Mouse (Mus musculus) 3134 (cell line): Measurements from ENCODE around the gene Psd.
A peak's percentile ranks its signal among the peaks of the same experiment; 100 is the strongest.

Experiments used
- DNase-seq: peaks from one replicate; pipeline ENCODE4 v3.0.0-alpha.2; 2011; ENCODE audit warnings: low spot score; ENCODE audit not compliant: insufficient read length; ENCODE audit errors: extremely low read depth

The Psd gene

GRCm38 (mm10) chr19:46339287-46339971 lies 12.5 kb upstream of the Psd start:
- DNase-seq: peak; percentile 65

- DNase-seq: no peak
These were observed 12.0 kb upstream of the Psd start for GRCm38 (mm10) chr19:46338942-46339286.

DNA sequence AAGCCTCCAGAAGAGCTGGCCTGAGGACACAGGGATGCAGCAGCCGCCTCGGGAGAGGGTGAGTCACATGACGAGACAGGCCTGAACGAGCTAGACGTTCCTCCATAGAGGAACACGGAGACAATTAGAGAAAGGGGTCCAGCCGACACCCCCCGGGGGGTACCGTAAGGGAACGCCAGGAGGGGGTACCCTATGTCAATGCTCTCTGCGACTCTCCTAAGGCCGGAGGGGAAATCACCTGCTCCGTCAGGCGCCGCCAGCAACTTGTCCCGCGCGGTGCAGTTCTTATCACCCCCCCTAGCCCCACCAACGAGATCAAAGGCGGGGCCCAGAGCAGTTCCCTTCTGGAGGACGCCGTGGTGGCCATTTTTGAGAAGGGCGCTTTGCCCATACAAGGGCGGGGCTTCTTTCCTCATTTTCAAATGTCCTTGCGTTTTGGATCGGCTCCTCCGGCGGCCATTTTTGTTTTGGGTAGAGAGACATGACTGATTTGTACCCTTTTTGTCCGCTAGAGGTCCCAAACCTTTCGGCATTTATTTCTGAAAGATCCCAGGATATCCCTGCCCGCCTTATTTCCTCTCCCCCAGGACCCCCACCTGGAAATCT lies 11.5 kb upstream of the Psd start, which contains the start of gene Cuedc2:
TSS of gene Cuedc2 (minus strand) at position 372 of the 606 bp plus-strand sequence.
- peak; percentile 86 for DNase-seq

DNA sequence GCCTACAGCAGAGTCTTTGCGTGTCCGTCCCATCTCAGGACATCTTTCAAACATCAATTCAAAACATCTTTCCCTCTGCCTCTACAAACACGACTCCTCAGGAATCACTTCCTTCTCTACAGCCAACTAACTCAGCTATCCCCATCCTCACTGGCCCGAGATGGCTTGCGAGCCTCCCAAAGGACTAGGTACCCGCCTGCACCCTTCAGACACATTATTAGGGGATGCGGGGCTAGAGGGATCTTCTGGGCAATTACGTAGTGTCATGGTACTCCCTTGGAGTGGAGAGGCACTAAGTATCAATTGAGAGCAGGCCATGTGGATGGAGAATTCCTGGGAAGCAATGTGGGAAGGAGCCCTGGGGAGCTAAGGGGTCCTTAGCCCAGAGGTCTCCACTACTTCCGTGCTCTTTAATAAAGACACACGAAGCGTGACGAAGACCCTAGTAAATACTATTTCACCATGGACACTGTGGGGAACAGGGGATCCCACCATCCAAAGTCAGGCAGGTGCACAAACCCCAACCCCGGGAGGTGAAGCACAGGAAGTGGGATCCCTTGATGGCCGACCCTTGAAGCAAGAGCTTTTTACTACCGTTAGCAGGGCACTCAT lies 10.9 kb upstream of the Psd start:
- DNase-seq: no peak

GRCm38 (mm10) chr19:46333906-46334305 lies 7.0 kb upstream of the Psd start:
- DNase-seq: no peak

- no peak for DNase-seq
These were observed 5.9 kb upstream of the Psd start for GRCm38 (mm10) chr19:46332721-46333339.

DNA sequence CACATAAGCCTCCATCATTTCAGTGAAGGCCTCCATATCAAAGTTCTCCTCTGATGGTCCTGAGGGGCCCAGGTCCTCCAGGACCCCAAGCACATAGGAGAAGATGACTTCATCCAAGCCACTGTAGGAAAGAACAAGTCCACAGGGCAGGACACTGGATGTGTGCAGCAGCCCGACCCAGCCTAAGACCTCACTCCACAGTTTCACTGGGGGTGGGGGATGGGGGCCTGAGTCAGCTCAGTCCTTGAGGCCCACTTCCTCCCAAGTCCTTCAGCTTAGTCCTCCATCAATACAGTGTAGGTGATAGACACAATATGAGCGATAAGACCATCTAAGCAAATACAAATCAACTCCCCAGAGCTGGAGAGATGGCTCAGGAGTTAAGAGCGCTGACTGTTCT lies 5.0 kb upstream of the Psd start:
- no peak for DNase-seq

DNA sequence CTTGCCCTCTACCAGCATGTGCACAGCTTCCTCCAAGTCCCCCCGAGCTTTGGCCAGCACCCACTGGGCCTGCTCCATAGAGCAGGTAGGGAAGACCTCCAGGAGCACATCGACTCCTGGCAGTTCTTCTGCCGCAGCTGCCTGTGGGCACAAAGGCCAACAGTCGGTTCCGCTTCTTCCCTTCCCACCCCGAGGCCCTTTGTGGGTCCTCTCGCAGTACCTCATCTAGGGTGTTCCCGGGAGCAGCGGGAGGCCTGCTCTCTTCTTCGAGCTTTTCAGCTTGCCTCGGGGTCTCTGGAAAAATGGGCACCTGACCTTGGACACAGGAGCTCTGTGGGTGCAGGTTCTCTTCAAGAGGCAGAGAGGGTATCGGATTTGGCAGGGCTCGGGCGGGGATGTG lies 4.4 kb upstream of the Psd start:
- DNase-seq: no peak

DNA sequence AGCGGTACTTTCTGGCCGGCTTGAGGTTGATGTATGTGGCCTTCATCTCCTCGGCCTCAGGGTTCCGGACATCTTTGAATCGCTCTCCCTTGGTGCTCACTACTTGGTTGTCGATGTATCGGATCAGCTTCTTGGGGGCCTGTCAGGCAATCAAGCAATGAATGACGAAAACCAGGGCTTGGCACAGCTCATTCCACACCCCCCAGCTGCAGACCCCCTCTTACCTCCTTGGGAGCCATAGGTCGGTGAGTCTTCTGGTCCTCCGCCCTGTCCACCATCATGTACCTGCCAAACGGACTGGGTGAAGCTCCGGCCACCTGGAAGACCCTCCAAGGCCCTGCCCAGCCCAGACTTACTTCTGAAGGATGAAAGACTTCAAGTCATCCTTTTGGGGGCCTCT lies 3.7 kb upstream of the Psd start:
- DNase-seq: no peak

DNA sequence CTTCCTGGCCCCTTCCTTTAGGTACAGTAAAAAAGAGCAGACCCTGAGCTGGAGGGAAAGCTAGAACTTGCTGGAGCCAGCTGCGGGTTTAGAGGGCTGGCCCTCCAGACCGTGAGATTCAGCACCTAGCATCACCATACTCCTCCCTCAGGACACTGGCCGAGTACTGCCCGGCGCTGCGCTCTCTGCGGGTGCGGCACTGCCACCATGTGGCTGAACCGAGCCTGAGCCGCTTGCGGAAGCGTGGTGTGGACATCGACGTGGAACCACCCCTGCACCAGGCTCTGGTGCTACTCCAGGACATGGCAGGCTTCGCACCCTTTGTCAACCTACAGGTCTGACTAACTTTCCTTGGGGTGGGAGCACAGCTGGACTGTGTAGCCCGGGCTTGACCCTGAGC lies 3.0 kb upstream of the Psd start:
- DNase-seq: peak; percentile 90

- DNase-seq: no peak
These were observed 2.2 kb upstream of the Psd start for GRCm38 (mm10) chr19:46329031-46329641.

DNA sequence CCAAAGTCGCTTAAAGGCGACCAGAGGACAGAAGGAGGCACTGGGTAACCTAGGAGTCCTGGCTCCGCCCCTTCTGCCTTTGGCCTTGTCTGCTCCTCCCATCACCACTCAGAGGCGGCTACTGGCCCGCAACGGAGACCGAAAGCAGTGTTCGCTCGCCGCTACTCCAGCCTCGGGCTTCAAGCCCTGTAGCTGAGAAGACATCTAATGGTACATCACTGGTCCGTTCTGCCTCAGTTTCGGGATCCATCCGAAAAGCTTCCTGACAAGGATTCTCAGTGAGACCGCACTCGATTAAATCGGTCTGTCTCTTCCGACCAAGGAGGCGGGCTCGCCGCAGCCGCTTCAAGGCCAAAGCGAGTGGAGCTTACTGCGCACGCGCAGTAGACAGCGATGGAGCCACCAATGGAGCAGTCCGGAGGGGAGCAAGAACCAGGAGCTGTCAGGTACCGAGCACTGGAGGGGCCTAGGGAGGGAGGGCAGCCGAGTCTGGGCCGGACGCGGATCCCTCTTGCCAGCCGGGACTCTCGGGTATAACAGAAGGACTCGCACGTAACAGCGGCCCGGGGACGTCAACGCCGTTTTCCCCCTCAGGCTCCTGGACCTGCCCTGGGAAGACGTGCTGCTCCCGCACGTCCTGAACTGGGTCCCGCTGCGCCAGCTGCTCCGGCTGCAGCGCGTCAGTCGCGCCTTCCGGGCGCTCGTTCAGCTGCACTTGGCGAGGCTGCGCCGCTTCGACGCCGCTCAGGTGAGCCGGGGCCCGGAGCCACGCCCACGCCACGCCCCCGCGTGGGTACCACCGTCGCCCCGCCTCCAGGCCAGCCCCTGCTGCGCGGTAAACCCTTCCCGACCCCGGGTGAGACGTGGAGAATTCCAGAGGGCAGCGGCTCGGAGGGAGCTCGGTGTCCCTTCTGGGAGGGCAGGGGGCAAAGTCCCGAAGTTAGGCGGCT lies 1.4 kb upstream of the Psd start, which contains the start of gene Fbxl15:
TSS of gene Fbxl15 (plus strand) at position 104 of the 950 bp plus-strand sequence.
- peak; percentile 95 for DNase-seq

- DNase-seq: no peak
These were observed 642 bp upstream of the Psd start for GRCm38 (mm10) chr19:46327531-46328064.

DNA sequence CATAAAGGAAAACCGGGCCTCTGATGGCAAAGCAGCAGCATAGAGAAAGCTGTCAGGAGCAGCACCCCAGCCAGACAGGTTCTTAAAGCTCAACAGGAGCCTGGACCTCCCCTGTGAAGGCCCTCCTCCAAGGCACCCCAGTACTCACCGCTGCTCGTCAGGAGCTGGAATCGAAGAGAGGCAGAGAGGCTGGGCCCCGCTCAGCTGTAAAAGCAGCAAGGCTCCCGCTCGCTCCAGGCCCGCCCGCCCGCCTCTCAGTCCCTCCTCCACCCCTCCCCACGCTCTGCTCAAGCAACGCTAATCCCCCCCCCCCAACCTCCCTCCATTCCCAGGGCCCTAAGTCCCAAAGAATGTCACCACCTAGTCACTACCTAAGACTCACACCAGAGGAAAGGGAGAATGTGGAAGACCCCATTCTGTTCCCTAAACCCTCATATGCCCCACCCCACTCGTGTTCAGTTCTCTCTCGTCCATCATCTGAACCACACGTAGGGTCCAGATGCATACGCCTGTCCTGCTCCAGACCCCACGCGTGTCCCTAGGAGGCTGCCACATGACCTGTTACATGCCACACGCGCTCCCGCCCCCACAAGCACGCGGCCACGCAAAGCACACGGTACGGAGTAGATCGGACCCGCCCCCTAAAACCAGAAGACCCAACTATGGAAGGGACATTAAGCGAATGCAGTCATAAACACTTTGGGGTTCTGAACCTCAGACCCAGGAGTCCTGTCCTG lies 769 bp downstream of the Psd start:
- DNase-seq: no peak

GRCm38 (mm10) chr19:46324918-46325317 lies 2.0 kb downstream of the Psd start:
- no peak for DNase-seq

GRCm38 (mm10) chr19:46324366-46324765 lies 2.6 kb downstream of the Psd start:
- DNase-seq: no peak

- DNase-seq: no peak
These were observed 3.2 kb downstream of the Psd start for GRCm38 (mm10) chr19:46323716-46324115.

GRCm38 (mm10) chr19:46322996-46323572 lies 3.9 kb downstream of the Psd start:
- DNase-seq: no peak
